Mouse (Mus musculus): ENCODE measurements at regions not wholly inside any gene's neighbourhood (a gene's known extent, or its start where the extent isn't known, plus 50 kb on each side); places are given as distances from the start of the nearest gene placed in this dataset.
A peak's percentile ranks its signal among the peaks of the same experiment; 100 is the strongest.

MicroRNA genes in the stretch of these regions (microRNA counts, 519-probe panel; counts per million panel counts)
- 5,228 counts per million, percentile 82 among the panel's probes with 10 or more counts for microRNA mmu-miR-100
- microRNA mmu-miR-125b-3p = 322 counts per million, percentile 70 among the panel's probes with 10 or more counts

Small RNA genes lying in the stretch of these regions (microRNA-seq; reads per million reads assigned to microRNA genes)
- gene Mir100 (4,606 reads per million, percentile 92 among the genes with 10 or more reads in this experiment), gene Mir125b-1 (410 reads per million, percentile 70 among the genes with 10 or more reads in this experiment), gene Mirlet7a-2 (180 reads per million, percentile 58 among the genes with 10 or more reads in this experiment)

All from heart, embryonic 14.5 days (tissue).